Mouse (Mus musculus) lung, adult 2 months (tissue): ENCODE data around the gene Snx10. TPM values are rescaled to one million over a fixed set of nuclear protein-coding genes. Genes with fewer than 3 reads are reported as not detected.

Experiments used
- DNase-seq: peaks from one replicate; pipeline ENCODE4 v3.0.0; 2022
- H3K4me1 ChIP-seq: fragments of 200-500 bp; 2 replicates; pipeline ENCODE4 v1.6.1; 2011; ENCODE audit warnings: low read length; ENCODE audit not compliant: control insufficient read depth, insufficient read depth
- H3K4me3 ChIP-seq: fragments of 200-500 bp; replicated peaks from 2 replicates; pipeline ENCODE3; 2011; ENCODE audit warnings: low read depth, mild to moderate bottlenecking, control low read depth, low read length; ENCODE audit errors: extremely low read depth
- CTCF ChIP-seq: fragments of 200-500 bp; IDR thresholded peaks from 2 replicates; pipeline ENCODE4 v1.5.1; 2011; ENCODE audit warnings: mild to moderate bottlenecking, low read length, control low read depth; ENCODE audit not compliant: insufficient read depth
- POLR2A ChIP-seq: fragments of 200-500 bp; IDR thresholded peaks from 2 replicates; pipeline ENCODE4 v1.6.1; 2011; ENCODE audit warnings: low read depth, mild to moderate bottlenecking, control low read depth, low read length, borderline replicate concordance; ENCODE audit errors: extremely low read depth
- WGBS: fragments of 180-500 bp; shearing (Covaris S2); methylation state at CpG from one replicate; pipeline ENCODE4 v1.1.7; 2018; 5-methylcytosine and 5-hydroxymethylcytosine counted together
- polyA plus RNA-seq: library from polyadenylated mRNA; depleted of rRNA; stranded (reverse); fragments of >200 nt; gene quantifications from 2 replicates; pipeline ENCODE4 v1.2.3, GENCODE M21; 2012; rRNA removed

Gene Snx10
- polyA plus RNA-seq, 1 experiment = 4.0 TPM

DNA sequence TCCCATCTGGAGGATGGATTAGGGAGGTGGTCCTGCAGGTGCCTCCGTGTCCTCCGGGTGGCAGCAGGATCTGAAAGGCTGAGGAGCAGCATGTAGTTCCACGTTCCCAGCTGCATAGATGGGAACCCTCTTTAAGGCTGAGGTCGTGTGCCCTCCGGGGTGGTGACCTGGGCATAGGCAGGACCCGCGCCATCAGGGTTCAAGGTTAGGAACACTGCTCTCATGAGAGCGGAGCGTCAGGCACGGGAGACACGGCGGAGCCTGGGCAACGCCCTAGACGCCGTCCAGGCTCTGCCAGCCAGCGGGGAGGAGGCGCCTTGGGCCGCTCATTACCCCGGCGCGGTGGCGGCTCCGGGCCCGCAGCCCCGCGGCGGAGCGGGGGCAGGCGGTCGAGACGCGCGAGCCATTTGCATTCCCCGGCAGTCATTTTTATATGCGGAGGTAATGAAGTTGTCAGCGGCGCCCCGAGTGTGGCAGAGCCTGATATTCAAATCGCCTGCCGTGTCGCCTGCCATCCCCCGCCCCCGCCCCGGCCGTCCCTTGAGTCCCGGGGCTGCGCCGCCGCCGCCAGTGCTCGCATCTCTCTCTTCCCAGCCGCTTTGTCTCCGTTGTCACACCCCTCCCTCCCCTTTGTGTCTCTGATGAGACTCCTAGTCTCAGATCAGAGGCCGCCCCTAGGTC is 88.8 kb downstream of the Snx10 start:
- H3K4me1 ChIP-seq = peaks cover 8% of the 10 kb centered on the region
- TF ChIP-seq CTCF (peak; percentile 63), POLR2A (peak; percentile 52; the same call in 1 of the 2 replicates)
- 2% methylated on average over 54 of the region's 54 CpGs for WGBS
- peak; percentile 75 for DNase-seq
- peak overlapping the region; percentile 63 for H3K4me3 ChIP-seq

DNA sequence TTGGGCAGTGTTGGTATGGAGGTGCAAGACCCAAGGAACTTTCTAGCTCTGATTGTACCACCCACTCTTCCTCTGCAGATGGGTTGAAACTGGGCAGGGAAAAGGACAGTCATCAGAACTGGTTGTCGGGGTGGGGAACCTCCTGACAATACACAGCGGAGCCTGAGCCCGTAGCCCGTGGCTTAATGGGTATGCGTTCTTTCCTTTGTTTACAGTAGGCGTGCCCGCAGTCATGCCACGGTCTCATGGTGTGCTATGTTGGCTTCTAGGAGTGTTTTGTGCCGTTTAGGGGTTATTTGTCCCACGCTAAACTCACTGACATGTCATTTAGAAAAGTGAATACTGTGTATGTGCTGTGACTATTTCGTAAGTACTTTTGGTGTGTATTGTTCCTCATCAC is 90.0 kb downstream of the Snx10 start:
- WGBS = 62% methylated on average over 11 of the region's 11 CpGs
- Histone ChIP-seq H3K4me1 (peaks cover 8% of the 10 kb centered on the region), H3K4me3 (no peak overlapping the region)
- DNase-seq = no peak
- TF ChIP-seq POLR2A (0 out of 2 replicates have a peak, but pooled peaks have one; percentile 10), CTCF (no peak)

DNA sequence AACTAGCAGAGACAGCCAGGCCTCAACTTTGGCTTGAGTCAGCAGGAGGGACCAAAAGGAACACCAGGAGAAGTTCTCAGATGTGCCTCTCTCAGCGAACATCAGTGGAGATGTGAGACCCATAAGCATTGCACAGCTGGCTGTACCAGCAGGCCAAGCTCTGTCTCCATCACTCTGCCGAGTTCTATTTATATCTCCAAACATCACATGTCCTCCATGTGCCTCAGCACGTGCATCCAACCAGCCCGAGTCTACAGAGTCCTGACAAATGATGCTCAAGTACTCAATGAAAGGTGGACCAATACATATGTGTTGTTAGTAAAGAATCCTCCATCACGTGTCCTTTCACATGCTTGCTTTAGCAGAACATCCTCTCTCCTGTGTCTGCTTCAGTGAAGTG is 103.1 kb downstream of the Snx10 start:
- WGBS = 80% methylated on average over 5 of the region's 5 CpGs
- TF ChIP-seq CTCF (no peak), POLR2A (no peak)
- peaks cover 16% of the 10 kb centered on the region for H3K4me1 ChIP-seq
- H3K4me3 ChIP-seq = no peak overlapping the region
- DNase-seq = no peak

DNA sequence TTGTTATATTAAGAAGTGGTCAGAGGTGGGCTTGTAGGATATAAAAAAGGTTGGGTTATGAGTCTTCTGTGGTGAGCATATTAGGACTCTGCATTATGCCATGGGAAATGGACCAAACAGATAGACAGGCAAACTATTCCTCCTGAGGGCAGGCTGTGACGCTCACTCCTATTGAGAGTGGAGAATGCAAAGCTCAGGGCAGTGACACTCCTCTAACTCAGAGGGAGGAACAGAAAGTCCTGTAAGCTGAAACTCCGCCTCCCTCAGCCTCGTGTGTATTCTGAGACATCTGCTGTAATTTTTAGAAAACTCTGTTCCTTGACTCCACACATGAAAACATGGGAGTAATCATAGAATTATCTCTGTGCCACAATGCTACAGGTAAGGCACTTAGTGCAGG is 106.0 kb downstream of the Snx10 start:
- H3K4me1 ChIP-seq = peaks cover 21% of the 10 kb centered on the region
- no peak for TF ChIP-seq POLR2A
- WGBS = 30% methylated on average over 3 of the region's 3 CpGs
- DNase-seq = no peak
- no peak overlapping the region for H3K4me3 ChIP-seq

DNA sequence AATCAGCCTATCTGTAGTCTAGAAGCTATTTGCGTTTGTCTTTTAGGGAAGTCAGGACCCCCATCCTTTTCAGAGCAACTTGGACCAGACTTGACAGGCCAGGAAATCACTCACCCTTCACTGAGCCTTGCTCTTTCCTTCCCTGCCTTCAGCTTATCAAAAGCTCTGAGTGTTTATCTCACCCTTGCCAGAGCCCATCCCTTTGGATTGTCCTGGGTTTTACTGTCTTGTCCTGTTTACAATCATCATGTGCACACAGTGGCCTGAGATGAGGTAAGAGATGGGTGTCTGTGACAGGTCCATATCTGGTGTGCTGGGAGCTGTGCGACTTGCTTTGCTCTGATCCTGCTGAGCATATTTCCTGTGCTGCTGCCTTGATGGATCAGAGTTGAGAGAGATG is 106.5 kb downstream of the Snx10 start:
- TF ChIP-seq POLR2A = no peak
- no peak for TF ChIP-seq CTCF
- H3K4me3 ChIP-seq = no peak overlapping the region
- 28% methylated on average over 2 of the region's 2 CpGs for WGBS
- H3K4me1 ChIP-seq = peaks cover 21% of the 10 kb centered on the region
- DNase-seq = no peak

DNA sequence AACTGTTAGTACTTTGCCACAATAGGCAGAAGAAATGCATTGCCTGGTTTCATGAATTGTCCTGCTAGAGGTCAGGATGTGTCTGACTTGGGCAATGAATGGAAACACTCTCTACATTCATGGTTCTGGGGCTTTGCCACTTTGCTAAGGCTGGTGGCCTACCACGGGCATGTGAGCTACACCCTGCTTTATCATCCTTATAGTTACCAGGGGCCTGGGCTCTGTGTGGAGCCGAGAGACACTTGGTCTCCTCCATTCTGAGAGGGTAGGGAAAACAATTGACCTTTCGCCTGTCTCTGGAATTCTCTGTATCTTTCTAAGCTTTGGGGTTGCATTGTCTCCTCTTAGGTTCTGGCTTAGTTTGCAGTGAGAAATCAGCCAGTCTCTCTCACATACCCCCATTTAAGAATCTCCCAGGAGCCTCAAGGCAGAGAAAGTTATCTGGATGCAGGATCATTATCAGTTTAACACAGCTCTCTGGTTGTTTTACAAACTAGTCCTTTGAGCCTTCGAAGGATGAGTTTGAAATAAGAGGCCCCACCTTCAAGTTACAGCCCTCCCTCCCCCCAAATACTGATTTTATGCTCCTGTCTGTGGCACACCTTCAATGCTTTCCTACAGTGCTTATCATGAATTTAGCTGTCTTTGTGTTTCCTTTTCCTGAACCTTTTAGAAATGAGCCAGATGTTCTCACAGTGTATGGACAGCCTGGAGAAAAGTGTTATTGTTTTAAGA is 109.4 kb downstream of the Snx10 start:
- WGBS = 59% methylated on average over 4 of the region's 4 CpGs
- DNase-seq = no peak
- TF ChIP-seq POLR2A (no peak), CTCF (no peak)
- H3K4me1 ChIP-seq = peaks cover 21% of the 10 kb centered on the region
- no peak overlapping the region for H3K4me3 ChIP-seq

DNA sequence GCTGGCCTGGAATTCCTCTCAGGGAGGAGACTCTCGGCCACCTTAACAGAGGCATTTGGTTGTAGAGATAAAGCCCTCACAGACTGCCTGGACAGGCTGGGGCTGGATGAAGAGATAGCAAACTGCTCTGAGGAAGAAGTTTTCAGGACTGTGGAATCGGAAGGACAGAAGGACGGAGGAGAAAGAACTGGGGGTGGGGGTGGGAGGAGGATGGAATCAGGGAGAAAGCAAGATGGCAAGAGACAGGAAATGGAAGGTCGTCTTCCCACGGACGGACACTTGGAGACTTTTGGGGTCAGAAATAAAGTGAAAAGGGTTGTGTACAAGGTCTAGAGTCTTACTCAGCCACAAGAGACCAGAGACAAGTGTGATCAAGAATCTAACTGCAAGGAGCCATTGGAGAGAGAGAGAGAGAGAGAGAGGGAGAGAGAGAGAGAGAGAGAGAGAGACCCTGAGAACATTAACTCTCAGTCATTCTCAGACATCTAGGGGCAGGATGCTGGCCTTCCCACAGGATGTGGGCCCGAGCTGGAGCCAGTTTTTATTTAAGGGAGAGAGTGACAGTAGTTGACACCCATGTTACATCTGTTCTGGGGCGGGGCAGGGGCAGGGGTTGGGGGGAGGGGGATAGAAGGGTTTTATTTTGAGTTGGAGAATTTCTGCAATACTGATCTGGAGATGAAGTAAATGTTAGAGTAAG is 110.1 kb downstream of the Snx10 start:
- WGBS = 38% methylated on average over 8 of the region's 8 CpGs
- no peak for DNase-seq
- H3K4me1 ChIP-seq = peaks cover 21% of the 10 kb centered on the region
- H3K4me3 ChIP-seq = no peak overlapping the region
- TF ChIP-seq CTCF = no peak

DNA sequence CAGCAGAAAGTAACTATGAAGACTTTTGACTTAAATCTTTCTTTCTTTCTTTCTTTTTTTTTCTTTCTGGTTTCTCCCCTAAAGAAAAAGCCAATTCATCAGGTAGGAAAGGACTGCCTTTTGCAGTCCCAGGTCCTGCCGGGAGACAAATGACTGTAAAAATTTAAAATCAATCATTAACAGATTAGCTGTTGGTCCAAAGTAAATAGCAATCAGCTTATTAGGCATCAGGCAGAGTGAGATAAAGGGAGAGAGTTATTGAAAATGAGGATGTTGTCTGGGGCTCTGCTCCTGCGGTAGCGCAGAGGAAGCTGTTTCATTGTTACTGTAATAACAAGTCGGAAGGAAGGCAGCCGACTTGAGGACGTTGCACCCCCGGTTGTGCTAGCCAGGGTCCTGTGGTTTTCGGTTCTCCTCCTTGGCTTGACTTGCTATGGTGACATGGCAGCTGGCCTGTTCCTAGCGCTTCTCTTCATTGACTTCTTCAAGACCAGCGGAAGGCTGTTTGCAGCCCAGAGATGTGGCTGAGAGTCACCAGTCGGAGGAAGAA is 112.4 kb downstream of the Snx10 start:
- WGBS = 34% methylated on average over 11 of the region's 11 CpGs

More for the DNA sequence above, 112.4 kb downstream of the Snx10 start:
- no peak overlapping the region for H3K4me3 ChIP-seq
- TF ChIP-seq CTCF (no peak), POLR2A (no peak)
- H3K4me1 ChIP-seq = peaks cover 12% of the 10 kb centered on the region
- DNase-seq = no peak

Other genes starting within 250 kb of the Snx10 start
- 3.0 and 3.5 TPM in 2 replicates for gene Nfe2l3, start 91.2 kb upstream of the Snx10 start, polyA plus RNA-seq
- gene Hnrnpa2b1, start 54.0 kb upstream of the Snx10 start, polyA plus RNA-seq = 45.4 and 73.2 TPM in 2 replicates
- 5.1 and 9.7 TPM in 2 replicates for gene Cbx3, start 53.5 kb upstream of the Snx10 start, polyA plus RNA-seq